Mouse (Mus musculus): Measurements from ENCODE around the gene Rpgr.

Rpgr gene

GRCm38 (mm10) chrX:10071529-10071928 is 145.2 kb downstream of the Rpgr start:
- no peak for DNase-seq

GRCm38 (mm10) chrX:10070689-10071088 is 146.0 kb downstream of the Rpgr start:
- DNase-seq: peak; percentile 33

GRCm38 (mm10) chrX:10069405-10069804 is 147.3 kb downstream of the Rpgr start:
- DNase-seq: no peak

- peak; percentile 10 for DNase-seq
Observed at GRCm38 (mm10) chrX:10063781-10064180, 152.9 kb downstream of the Rpgr start.

GRCm38 (mm10) chrX:10063361-10063760 is 153.4 kb downstream of the Rpgr start:
- no peak for DNase-seq

GRCm38 (mm10) chrX:10062201-10062600 is 154.5 kb downstream of the Rpgr start:
- no peak for DNase-seq

GRCm38 (mm10) chrX:10034666-10035065 is 182.1 kb downstream of the Rpgr start:
- DNase-seq: no peak

Data from cerebellum, adult 11 months (tissue).